Mouse (Mus musculus) CH12.LX (cell line): Measurements from ENCODE around the gene Sec11a. TPM values are rescaled to one million over a fixed set of nuclear protein-coding genes. Genes with fewer than 3 reads are reported as not detected.

Experiments used
- DNase-seq: peaks from one replicate; pipeline ENCODE4 v3.0.0-alpha.2; 2013; ENCODE audit errors: extremely low read depth
- H3K27ac ChIP-seq: 2 replicates; pipeline ENCODE4 v1.5.1; 2012; ENCODE audit warnings: low read depth, mild to moderate bottlenecking, control low read depth, moderate library complexity; ENCODE audit not compliant: insufficient read depth
- H3K27me3 ChIP-seq: replicated peaks from 2 replicates; pipeline ENCODE3; 2012; ENCODE audit warnings: inconsistent platforms
- H3K36me3 ChIP-seq, 2 experiments: replicated peaks in 1 of 2; 2 replicates each; pipeline versions ENCODE3 to v1.6.1; 2012; ENCODE audit warnings: inconsistent platforms in 1 of 2, low read length in 1 of 2, mild to moderate bottlenecking in 1 of 2, mixed read lengths in 1 of 2, moderate library complexity in 1 of 2; ENCODE audit not compliant: control insufficient read depth in 1 of 2, insufficient read depth in 1 of 2
- H3K4me1 ChIP-seq, 2 experiments: 2 replicates each; pipeline ENCODE4 v1.6.1; 2012; ENCODE audit warnings: inconsistent platforms in 1 of 2, moderate library complexity in 1 of 2; ENCODE audit not compliant: insufficient read depth in 2 of 2, control insufficient read depth in 1 of 2
- H3K4me2 ChIP-seq: 2 replicates; pipeline ENCODE4 v1.6.1; 2012; ENCODE audit warnings: low read depth, mild to moderate bottlenecking, control low read depth; ENCODE audit not compliant: poor library complexity, insufficient read depth, severe bottlenecking
- H3K4me3 ChIP-seq, 3 experiments: fragments of 150-350 bp in 1 of 3; sonication (generic) in 1 of 3; replicated peaks in 1 of 3; 2 replicates each; pipeline versions ENCODE3 to v1.5.1; 2011 to 2012; ENCODE audit warnings: low read depth in 2 of 3, low read length in 2 of 3, mild to moderate bottlenecking in 2 of 3, moderate library complexity in 2 of 3, control low read depth in 1 of 3, improper control_type of control experiment in 1 of 3, inconsistent platforms in 1 of 3, mixed read lengths in 1 of 3; ENCODE audit not compliant: poor library complexity in 1 of 3
- H3K79me2 ChIP-seq: replicated peaks from 2 replicates; pipeline ENCODE4 v1.6.1; 2012; ENCODE audit warnings: mild to moderate bottlenecking, moderate library complexity; ENCODE audit not compliant: control insufficient read depth, poor library complexity, insufficient read depth, severe bottlenecking; ENCODE audit errors: extremely low read depth
- H3K9ac ChIP-seq: 2 replicates; pipeline ENCODE4 v1.6.1; 2012; ENCODE audit warnings: low read depth, mild to moderate bottlenecking, control low read depth, moderate library complexity; ENCODE audit not compliant: insufficient read depth
- H3K9me3 ChIP-seq: replicated peaks from 2 replicates; pipeline ENCODE3; 2012; ENCODE audit warnings: low read length, inconsistent platforms, mixed read lengths
- BHLHE40 ChIP-seq: IDR thresholded peaks from 2 replicates; pipeline ENCODE4 v1.6.1; 2011; ENCODE audit warnings: mild to moderate bottlenecking, low read depth, low read length, improper control_type of control experiment
- CHD2 ChIP-seq: IDR thresholded peaks from 2 replicates; pipeline ENCODE4 v1.6.1; 2011; ENCODE audit warnings: low read length, improper control_type of control experiment
- CTCF ChIP-seq, 2 experiments: IDR thresholded peaks in 1 of 2; conservative IDR thresholded peaks in 1 of 2; 2 replicates each; pipeline ENCODE4 v1.5.1; 2011 to 2012; ENCODE audit warnings: low read depth in 2 of 2, low read length in 2 of 2, improper control_type of control experiment in 1 of 2, inconsistent platforms in 1 of 2, mild to moderate bottlenecking in 1 of 2, moderate library complexity in 1 of 2
- E2F4 ChIP-seq: IDR thresholded peaks from 2 replicates; pipeline ENCODE4 v1.6.1; 2011; ENCODE audit warnings: low read depth, low read length, improper control_type of control experiment; ENCODE audit not compliant: insufficient replicate concordance
- ELF1 ChIP-seq: IDR thresholded peaks from 2 replicates; pipeline ENCODE4 v1.6.1; 2014; ENCODE audit warnings: low read depth, mild to moderate bottlenecking, inconsistent platforms, low read length, improper control_type of control experiment
- HCFC1 ChIP-seq: IDR thresholded peaks from 2 replicates; pipeline ENCODE4 v1.6.1; 2012; ENCODE audit warnings: low read depth, mild to moderate bottlenecking, inconsistent platforms, low read length, improper control_type of control experiment
- JUN ChIP-seq: IDR thresholded peaks from 2 replicates; pipeline ENCODE4 v1.6.1; 2011; ENCODE audit warnings: low read depth, mild to moderate bottlenecking, low read length, improper control_type of control experiment, moderate library complexity; ENCODE audit not compliant: insufficient read depth
- JUND ChIP-seq: conservative IDR thresholded peaks from 2 replicates; pipeline ENCODE4 v1.6.1; 2011; ENCODE audit warnings: low read depth, low read length, improper control_type of control experiment
- KAT2A ChIP-seq: IDR thresholded peaks from 2 replicates; pipeline ENCODE4 v1.6.1; 2012; ENCODE audit warnings: low read length, improper control_type of control experiment, inconsistent platforms; ENCODE audit not compliant: insufficient replicate concordance
- MAX ChIP-seq: IDR thresholded peaks from 2 replicates; pipeline ENCODE4 v1.6.1; 2011; ENCODE audit warnings: low read length, improper control_type of control experiment
- MEF2A ChIP-seq: IDR thresholded peaks from 2 replicates; pipeline ENCODE4 v1.6.1; 2014; ENCODE audit warnings: low read depth, mild to moderate bottlenecking, inconsistent platforms, low read length, improper control_type of control experiment, borderline replicate concordance
- MXI1 ChIP-seq: IDR thresholded peaks from 2 replicates; pipeline ENCODE4 v1.6.1; 2011; ENCODE audit warnings: mild to moderate bottlenecking, low read depth, low read length, improper control_type of control experiment
- MYC ChIP-seq: IDR thresholded peaks from 2 replicates; pipeline ENCODE4 v1.6.1; 2011; ENCODE audit warnings: low read depth, mild to moderate bottlenecking, improper control_type of control experiment, low read length
- NELFE ChIP-seq: IDR thresholded peaks from 2 replicates; pipeline ENCODE4 v1.6.1; 2011; ENCODE audit warnings: low read depth, low read length, improper control_type of control experiment
- NRF1 ChIP-seq: IDR thresholded peaks from 2 replicates; pipeline ENCODE4 v1.6.1; 2014; ENCODE audit warnings: low read depth, mild to moderate bottlenecking, inconsistent platforms, low read length, improper control_type of control experiment, moderate library complexity
- POLR2A ChIP-seq: IDR thresholded peaks from 2 replicates; pipeline ENCODE4 v1.6.1; 2011; ENCODE audit warnings: low read depth, mild to moderate bottlenecking, improper control_type of control experiment, low read length
- POLR2AphosphoS2 ChIP-seq: IDR thresholded peaks from 2 replicates; pipeline ENCODE4 v1.6.1; 2011; ENCODE audit warnings: low read depth, low read length, improper control_type of control experiment
- SIN3A ChIP-seq: IDR thresholded peaks from 2 replicates; pipeline ENCODE4 v1.6.1; 2012; ENCODE audit warnings: low read length, improper control_type of control experiment, inconsistent platforms
- TBP ChIP-seq: conservative IDR thresholded peaks from 2 replicates; pipeline ENCODE4 v1.6.1; 2011; ENCODE audit warnings: low read depth, low read length, improper control_type of control experiment
- TCF12 ChIP-seq: IDR thresholded peaks from 2 replicates; pipeline ENCODE4 v1.6.1; 2014; ENCODE audit warnings: low read depth, mild to moderate bottlenecking, inconsistent platforms, low read length, improper control_type of control experiment
- USF2 ChIP-seq: conservative IDR thresholded peaks from 2 replicates; pipeline ENCODE4 v1.6.1; 2011; ENCODE audit warnings: low read depth, low read length, improper control_type of control experiment
- ZKSCAN1 ChIP-seq: IDR thresholded peaks from 2 replicates; pipeline ENCODE4 v1.6.1; 2012; ENCODE audit warnings: low read depth, inconsistent platforms, low read length, improper control_type of control experiment, borderline replicate concordance
- ZMIZ1 ChIP-seq: IDR thresholded peaks from 2 replicates; pipeline ENCODE4 v1.6.1; 2012; ENCODE audit warnings: low read depth, mild to moderate bottlenecking, inconsistent platforms, low read length, improper control_type of control experiment
- dilution Hi-C: fragments of 300-500 bp; cut with MboI; formaldehyde crosslinking; loops from 2 replicates; pipeline ENCODE4 v1.14.3; 2020; ENCODE audit warnings: low sequenced_read_pairs; ENCODE audit not compliant: extremely low pct_unique_long_range_greater_than_20kb, extremely low pct_ligation_motif_present
- in situ Hi-C: fragments of 300-500 bp; cut with MboI; formaldehyde crosslinking; loops from 3 replicates; pipeline ENCODE4 v1.14.3; 2019; ENCODE audit warnings: low sequenced_read_pairs, low pct_ligation_motif_present, low pct_unique_long_range_greater_than_20kb, mixed read lengths
- polyA plus RNA-seq: library from polyadenylated mRNA; unstranded; fragments of >175 nt; gene quantifications from 2 replicates; pipeline ENCODE4 v1.2.1, GENCODE M21; 2012; ENCODE audit warnings: low read depth; ENCODE audit not compliant: insufficient read length
- total RNA-seq, 2 experiments: library from RNA; depleted of rRNA; stranded (reverse); fragments of 300-350 nt in 1 of 2; fragments of >200 nt in 1 of 2; gene quantifications; 2 replicates each; pipeline ENCODE4 v1.2.3; 2012 to 2014

The Sec11a gene
- total and polyA plus RNA-seq, 3 experiments = 93.5 to 141 (median 126) TPM

- peaks cover 31 to 73% of the 10 kb centered on the region in 2 experiments for H3K36me3 ChIP-seq
- TF ChIP-seq POLR2A (peak; percentile 89), ZMIZ1 (peak; percentile 63; the same call in 1 of the 2 replicates), TCF12 (peak; percentile 63), USF2 (no peak), MYC (peak; percentile 90), SIN3A (peak; percentile 94), BHLHE40 (0 out of 2 replicates have a peak, but pooled peaks have one; percentile 4), MEF2A (peak; percentile 17; the same call in 1 of the 2 replicates), E2F4 (no peak), NRF1 (peak; percentile 73), CHD2 (peak; percentile 99), ELF1 (peak; percentile 99), CTCF (conservative IDR thresholded peaks at IDR 0.05 in 1 of 2, IDR thresholded peaks at IDR 0.05 in 1 of 2; ENCODE audit: low read depth in 2 of 2, low read length in 2 of 2) (no peak), ZKSCAN1 (no peak), POLR2AphosphoS2 (peak; percentile 92), TBP (peak; percentile 71; the same call in 1 of the 2 replicates), NELFE (peak; percentile 95), MXI1 (peak; percentile 95), JUN (no peak), KAT2A (peak; percentile 71; the same call in 1 of the 2 replicates), HCFC1 (peak; percentile 86), JUND (no peak), MAX (peak; percentile 40; the same call in 1 of the 2 replicates)
- H3K9me3 ChIP-seq = no peaks in the 10 kb centered on the region
- no peaks in the 10 kb centered on the region for H3K27me3 ChIP-seq
- peak within 1 kb of the TSS; percentile 60; the same call in 1 of the 2 replicates for H3K27ac ChIP-seq
- H3K4me3 ChIP-seq = peak within 1 kb of the TSS; percentile 85 to 97 (median 89)
- peak; percentile 93 for DNase-seq
- in situ Hi-C loops (no loop called here), dilution Hi-C loops (no loop called here)
- H3K79me2 ChIP-seq = peaks cover 13% of the 10 kb centered on the region
- peak within 1 kb of the TSS; percentile 97 for H3K9ac ChIP-seq
- H3K4me2 ChIP-seq = peak within 1 kb of the TSS; percentile 95
- H3K4me1 ChIP-seq = peaks cover 3 to 35% of the 10 kb centered on the region in 2 experiments; a peak in 3 of 4 replicates
Measured at GRCm38 (mm10) chr7:80900944-80901501, 46.6 kb downstream of the Sec11a start, which contains the start of gene Wdr73. Gene Wdr73 (minus strand): TSS chr7:80901269.
